Mouse (Mus musculus) adrenal gland, postnatal 4 days (tissue): Measurements from ENCODE around the gene Tctex1d1. TPM values are rescaled to one million over a fixed set of nuclear protein-coding genes. Genes with fewer than 3 reads are reported as not detected.

ENCODE experiments used
- total RNA-seq, 2 experiments: library from RNA; stranded (reverse); gene quantifications; 2 replicates each; pipeline ENCODE4 v1.2.3; 2021

Tctex1d1 gene
- total RNA-seq, 2 experiments from 2014 or later: not detected

Other genes with a start within 250 kb of the Tctex1d1 start
- 10 to 100 TPM; 16.1 to 18.4 TPM for gene Sgip1, start 237.3 kb upstream of the Tctex1d1 start, total RNA-seq
- not detected for gene Insl5, start 48.2 kb downstream of the Tctex1d1 start, total RNA-seq
- gene Mier1, start 135.8 kb downstream of the Tctex1d1 start, total RNA-seq: 10 to 100 TPM; 79.9 to 82.0 TPM
- 1 to 10 TPM; 3.3 to 5.3 TPM for gene Wdr78, start 135.9 kb downstream of the Tctex1d1 start, total RNA-seq
- 10 to 100 TPM; 17.0 to 19.4 TPM for gene Slc35d1, start 236.6 kb downstream of the Tctex1d1 start, total RNA-seq